Mouse (Mus musculus) brain, embryonic 14.5 days (tissue): ENCODE measurements around the gene Gm960. TPM values are rescaled to one million over a fixed set of nuclear protein-coding genes. Genes with fewer than 3 reads are reported as not detected.
A peak's percentile ranks its signal among the peaks of the same experiment; 100 is the strongest.

Experiments
- DNase-seq: peaks from one replicate; pipeline ENCODE4 v3.0.0-alpha.2; 2011; ENCODE audit warnings: low read depth
- CTCF ChIP-seq: fragments of 200-500 bp; IDR thresholded peaks from 2 replicates; pipeline ENCODE4 v1.5.1; 2012; ENCODE audit warnings: inconsistent platforms, mild to moderate bottlenecking, moderate library complexity, borderline replicate concordance; ENCODE audit not compliant: insufficient read depth, insufficient read length; ENCODE audit errors: extremely low read depth
- POLR2A ChIP-seq: fragments of 200-500 bp; IDR thresholded peaks from 2 replicates; pipeline ENCODE4 v1.6.1; 2012; ENCODE audit warnings: mild to moderate bottlenecking, inconsistent platforms, borderline replicate concordance; ENCODE audit not compliant: poor library complexity, insufficient read depth, insufficient read length, severe bottlenecking; ENCODE audit errors: extremely low read depth
- polyA plus RNA-seq: library from polyadenylated mRNA; depleted of rRNA; stranded (reverse); fragments of >200 nt; gene quantifications from 2 replicates; pipeline ENCODE4 v1.2.3, GENCODE M21; 2012

The Gm960 gene
- polyA plus RNA-seq, 1 experiment = 3.3 TPM

DNA sequence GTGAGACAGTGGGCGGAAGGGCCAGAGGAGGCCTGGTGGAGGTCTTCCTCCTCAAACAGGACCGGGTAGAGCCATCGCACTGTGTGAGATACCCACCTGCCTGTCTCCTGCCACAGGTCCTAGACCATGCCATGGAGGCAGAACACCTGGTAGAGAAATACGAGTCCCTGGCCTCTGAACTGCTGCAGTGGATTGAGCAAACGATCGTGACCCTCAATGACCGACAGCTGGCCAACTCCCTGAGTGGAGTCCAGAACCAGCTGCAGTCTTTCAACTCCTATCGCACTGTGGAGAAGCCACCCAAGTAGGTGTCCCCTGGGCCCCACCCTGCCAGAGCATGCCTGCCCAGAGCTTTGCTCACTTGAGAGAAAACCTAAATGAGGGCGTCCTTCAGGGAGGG is 30.7 kb upstream of the Gm960 start:
- TF ChIP-seq POLR2A (no peak), CTCF (no peak)
- DNase-seq = no peak

DNA sequence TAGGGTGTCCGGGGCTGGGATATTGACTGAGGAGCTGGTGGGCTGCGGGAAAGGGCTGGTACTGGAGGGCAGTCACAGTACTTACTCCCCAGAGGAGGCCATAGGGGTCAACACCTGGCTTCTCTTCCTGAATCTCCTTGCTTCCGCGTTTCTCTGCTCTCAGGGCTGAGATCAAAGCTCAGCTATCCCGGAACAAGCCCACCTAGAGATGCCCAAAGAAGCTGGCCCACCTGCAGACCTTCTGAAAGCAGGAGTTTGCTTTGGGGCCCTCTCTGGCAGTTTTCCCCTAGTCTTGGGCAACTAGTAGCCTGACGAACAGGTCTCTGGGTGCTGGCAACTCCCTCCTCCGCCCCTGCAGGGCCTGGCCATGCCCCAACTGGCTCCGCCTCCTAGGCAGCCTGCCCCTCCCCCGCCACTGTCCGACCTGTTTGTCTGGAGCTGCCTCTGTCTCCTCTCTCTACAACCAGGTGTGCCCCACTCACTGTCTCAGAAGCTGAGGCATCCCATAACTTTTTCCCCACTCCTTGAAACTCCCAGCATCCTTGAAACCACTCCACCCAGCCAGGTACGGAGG is 22.3 kb upstream of the Gm960 start:
- no peak for DNase-seq
- TF ChIP-seq CTCF (no peak), POLR2A (no peak)

DNA sequence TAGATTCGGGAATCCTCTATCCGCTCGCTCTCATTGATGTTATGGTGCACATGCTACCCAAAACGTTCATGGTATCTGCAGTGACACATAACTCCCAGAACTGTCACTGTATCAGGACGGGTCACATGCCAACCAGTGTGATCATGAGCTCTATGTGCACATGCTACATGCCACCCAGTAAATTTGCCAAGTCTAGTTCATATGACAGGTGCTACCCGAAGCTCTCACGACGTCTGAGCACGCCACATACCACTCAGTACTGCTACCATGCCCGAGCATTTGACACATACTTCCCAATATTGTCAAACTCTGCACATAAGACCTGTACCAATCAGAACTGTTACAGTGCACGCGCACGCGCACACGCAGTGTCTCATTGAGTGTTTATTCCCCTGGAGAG is 21.6 kb upstream of the Gm960 start:
- TF ChIP-seq CTCF (no peak), POLR2A (no peak)

DNA sequence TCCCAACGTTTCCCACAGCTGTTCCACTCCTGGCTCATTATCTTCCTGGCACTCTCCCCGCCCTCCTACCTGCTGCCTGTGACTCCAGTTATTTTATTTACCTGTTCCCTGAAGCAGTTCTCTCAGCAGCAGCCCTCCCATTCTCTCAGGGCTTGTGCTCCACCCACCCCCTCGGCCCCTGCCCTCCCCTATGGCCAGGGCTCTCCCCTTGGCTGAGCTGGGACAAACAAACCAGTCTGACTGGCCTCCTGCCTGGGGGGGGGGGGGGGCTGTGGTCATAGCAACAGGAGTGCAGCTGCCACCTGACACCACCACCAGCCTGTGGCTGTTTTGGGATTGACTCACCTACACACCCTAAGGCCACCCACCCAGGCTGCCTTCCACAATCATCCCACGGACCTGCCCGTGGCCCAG is 20.9 kb upstream of the Gm960 start:
- TF ChIP-seq CTCF (no peak), POLR2A (no peak)

More for the DNA sequence above, 21.6 kb upstream of the Gm960 start:
- no peak for DNase-seq

DNA sequence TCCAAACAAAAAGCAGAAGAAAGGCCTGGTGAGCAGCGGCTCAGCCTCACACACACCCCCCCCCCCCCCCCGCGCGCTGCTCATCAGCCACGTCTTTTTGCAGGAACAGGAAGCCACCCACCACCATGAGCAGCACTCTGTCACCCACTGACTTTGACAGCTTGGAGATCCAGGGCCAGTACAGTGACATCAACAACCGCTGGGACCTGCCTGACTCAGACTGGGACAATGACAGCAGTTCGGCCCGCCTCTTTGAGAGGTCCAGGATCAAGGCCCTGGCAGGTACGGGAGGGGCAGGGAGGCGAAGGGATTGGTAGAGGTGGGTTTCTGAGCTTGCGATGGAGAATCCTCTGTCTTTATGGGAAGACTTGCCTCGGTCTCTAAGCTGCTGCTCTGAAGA is 20.2 kb upstream of the Gm960 start:
- DNase-seq = no peak
- TF ChIP-seq CTCF (no peak), POLR2A (no peak)

More for the DNA sequence above, 20.9 kb upstream of the Gm960 start:
- DNase-seq = no peak

DNA sequence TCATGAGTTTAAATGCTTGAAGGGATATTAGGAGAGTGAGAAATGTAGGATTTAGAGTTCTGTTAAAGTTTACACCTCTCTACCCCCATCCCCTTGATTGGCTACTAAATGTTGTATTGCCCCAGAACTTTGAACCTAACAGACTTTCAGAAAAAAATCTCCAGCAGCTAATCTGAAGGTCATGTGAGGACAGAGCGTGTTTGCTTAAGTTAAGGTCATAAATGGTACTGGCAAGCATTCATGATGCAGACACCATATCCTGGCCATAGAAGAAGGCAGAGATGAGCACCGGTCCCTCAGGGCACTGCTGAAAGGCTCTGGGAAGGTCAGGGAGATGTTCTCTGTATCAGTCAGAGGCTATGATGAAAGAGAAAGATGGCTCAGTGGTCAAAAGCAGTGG is 18.8 kb upstream of the Gm960 start:
- no peak for TF ChIP-seq POLR2A
- DNase-seq = no peak

DNA sequence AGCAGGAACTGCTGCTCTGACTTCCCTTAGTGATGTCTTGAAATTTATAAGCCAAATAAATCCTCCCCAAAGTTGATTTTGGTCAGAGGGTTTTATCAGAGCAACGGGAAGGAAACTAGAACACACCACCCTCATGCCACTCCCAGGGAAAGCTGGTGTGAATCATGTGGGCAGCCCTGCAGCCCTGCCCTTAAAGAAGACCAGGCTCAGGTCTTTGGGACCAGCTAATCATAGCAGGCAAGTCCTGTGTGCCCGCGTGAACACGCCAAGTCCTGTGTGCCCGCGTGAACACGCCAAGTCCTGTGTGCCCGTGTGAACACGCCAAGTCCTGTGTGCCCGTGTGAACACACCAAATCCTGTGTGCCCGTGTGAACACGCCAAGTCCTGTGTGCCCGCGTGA is 18.3 kb upstream of the Gm960 start:
- no peak for DNase-seq
- no peak for TF ChIP-seq CTCF
- no peak for TF ChIP-seq POLR2A

DNA sequence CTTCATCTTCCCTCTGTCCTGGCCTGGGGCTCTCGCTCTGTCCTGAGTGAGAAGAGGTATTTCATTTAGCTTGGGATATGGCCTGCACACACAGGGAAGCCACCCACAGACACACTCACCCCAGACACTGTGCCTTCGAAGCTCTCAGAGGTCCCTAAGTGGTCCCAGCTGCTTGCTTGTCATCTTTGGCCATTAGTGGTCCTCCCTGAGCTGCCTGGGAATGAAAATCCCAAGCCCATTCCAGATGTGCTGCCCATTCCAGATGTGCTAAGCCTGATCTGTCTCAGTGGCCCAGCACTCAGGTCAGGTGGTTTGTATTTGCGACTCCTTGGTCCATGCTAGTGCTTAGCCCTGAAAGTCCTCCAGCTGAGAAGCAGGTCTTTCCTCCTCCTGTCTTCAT is 15.4 kb upstream of the Gm960 start:
- TF ChIP-seq POLR2A = no peak
- no peak for TF ChIP-seq CTCF
- no peak for DNase-seq

DNA sequence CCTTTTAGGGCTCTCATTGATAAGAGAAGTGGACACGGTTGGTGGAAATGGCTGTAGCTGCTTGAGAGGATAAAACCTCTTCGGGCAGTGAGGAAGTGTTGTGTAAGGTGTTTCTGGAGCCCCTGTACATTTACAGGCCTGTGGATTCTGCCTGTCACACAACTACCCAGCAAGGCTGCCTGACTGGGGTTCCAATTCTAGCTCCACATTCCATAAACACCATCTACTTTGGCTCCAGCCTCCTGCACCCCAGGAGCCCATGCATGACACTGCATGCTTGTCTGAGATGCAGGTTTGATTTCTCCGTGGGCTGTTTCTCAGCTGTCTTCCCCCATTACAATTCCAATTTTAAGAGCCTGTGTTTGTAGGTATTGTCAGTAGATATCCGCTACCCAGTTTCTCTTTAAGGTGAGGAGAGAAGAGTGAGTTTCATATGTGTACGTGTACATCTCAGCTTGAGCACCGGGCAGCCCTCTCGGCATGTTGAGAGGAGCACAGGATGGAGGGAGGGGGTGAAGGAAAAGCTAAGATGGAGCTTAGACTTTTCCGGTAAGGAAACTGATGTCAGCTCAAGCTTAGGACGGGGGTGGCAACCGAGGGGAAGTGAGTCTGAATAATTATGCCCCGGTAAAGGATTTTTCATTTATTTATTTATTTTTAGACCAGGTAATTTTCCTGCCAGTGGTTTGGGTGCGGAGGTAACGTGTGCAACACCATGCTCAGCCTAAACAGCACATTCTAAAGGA is 14.5 kb upstream of the Gm960 start:
- TF ChIP-seq CTCF (no peak), POLR2A (no peak)
- DNase-seq = no peak

DNA sequence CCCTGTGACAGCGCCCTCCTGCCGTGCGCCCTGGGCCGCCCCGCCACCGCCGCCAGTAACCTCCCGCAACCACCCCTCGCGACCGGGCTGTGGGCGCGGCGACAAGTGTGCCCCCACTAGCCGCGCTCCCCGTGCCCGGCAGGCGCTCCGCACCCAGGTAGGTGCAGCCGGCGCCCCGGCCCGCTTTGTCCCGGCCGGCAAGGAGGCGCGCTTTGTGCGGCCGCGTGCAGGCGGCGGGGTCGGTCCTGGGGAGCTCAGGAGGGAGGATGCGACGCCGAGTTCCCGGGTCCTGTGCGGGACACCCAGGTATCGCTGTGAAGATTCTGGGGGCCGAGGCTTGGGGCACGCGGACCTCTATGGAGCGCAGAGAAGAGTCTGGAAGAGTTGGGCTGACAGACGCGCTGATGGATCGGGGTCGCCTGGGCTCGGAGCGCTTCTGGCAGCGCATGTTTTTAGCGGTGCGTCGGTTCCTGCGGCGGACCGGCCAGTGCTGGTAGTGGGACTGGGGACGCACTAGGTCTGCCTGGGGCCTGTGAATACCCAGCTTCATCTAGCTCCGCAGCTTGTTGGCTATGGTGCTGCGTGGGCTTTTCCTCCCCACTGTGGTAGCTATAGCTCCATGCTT is 13.8 kb upstream of the Gm960 start:
- DNase-seq = peak; percentile 67
- no peak; the same call in 1 of the 2 replicates for TF ChIP-seq POLR2A
- TF ChIP-seq CTCF = no peak

DNA sequence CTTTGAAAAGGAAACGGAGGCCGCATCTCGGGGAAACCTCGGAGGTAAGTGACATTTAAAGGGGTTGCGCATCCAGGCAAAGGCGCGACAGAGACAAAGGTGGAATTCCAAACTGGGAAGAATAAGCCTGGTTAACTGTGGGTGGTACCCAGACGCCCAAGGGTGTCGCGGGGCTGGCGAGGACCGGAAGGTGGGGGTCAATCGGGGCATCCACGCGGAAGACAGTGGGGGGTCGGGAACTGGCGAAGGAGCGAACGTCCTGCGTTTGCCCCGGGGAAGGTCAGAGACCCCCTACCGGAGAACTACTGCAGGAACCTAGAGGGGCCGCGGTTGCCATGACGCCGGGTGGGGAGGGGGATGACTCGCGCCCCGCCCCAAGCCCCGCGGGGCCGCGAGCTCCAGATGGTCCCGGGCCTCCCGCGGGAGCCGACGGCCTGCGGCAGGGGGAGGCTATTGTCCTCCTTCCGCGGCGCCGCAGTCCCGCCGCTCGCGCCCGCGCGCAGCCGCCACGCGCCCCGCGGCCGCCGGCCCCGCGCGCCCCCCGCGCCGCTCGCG is 13.2 kb upstream of the Gm960 start:
- TF ChIP-seq POLR2A (peak; percentile 59; the same call in 1 of the 2 replicates), CTCF (no peak)
- peak; percentile 86 for DNase-seq
